Mouse (Mus musculus): ENCODE measurements at regions not wholly inside any gene's neighbourhood (a gene's known extent, or its start where the extent isn't known, plus 50 kb on each side); places are given as distances from the start of the nearest gene placed in this dataset.

DNA sequence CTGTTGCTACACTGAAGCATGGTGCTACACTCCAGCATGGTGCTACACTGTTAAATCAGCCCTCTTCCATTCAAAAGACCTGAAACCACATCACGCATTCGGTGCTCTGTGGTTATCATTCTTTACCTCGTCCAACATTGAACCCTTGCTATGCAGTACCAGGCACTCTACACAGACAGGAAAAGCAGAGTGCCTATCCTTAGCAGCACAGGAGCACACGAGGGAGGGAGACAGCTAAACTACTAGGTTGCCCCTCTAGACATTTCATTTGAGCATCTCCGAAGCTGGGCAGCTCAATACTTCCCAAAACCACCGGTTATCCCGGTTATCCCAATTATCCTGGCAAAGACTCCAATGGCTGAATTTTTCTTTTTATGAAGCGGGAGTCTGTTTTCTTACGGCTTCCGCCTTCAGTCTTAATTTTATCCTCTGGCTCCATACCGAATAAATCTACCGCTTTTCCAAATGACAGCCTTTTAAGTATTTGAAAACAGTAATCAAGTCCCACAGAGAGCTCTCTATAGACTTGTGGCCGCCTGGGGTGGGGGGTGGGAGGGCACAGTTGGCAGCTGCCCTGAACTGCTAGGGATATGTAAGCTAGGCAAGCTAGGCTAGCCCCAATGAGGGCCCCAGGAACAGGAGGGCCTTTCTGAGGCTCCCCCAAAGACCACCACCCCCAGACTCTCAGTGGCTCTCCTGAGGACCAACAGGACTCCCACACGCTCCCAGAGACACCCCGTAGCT lies 543.8 kb upstream of the Adam5 start:
- DNase-seq (ENCODE audit: low read depth, low spot score) = no peak
- Histone ChIP-seq H3K9ac (ENCODE audit: insufficient read depth, low read depth, low read length, poor library complexity, severe bottlenecking) (no peak overlapping the region), H3K4me1 (ENCODE audit: control insufficient read depth in 2 of 2, insufficient read depth in 2 of 2, low read length in 2 of 2, poor library complexity in 1 of 2) (peaks cover 2 to 3% of the 10 kb centered on the region in 2 experiments; a peak in 1 of 4 replicates), H3K27ac (ENCODE audit: insufficient read depth, low read depth, low read length, poor library complexity, severe bottlenecking) (no peak overlapping the region), H3K4me3 (ENCODE audit: insufficient read depth in 1 of 2, low read depth in 1 of 2, low read length in 2 of 2, poor library complexity in 1 of 2, severe bottlenecking in 1 of 2) (no peak overlapping the region), H3K36me3 (ENCODE audit: control insufficient read depth, insufficient read depth, low read length, poor library complexity, severe bottlenecking) (no peaks in the 10 kb centered on the region), H3K9me3 (ENCODE audit: control insufficient read depth, insufficient read depth, low read depth, low read length) (no peaks in the 10 kb centered on the region)
- in situ Hi-C loops (cut with MboI; ENCODE audit: low sequenced_read_pairs in 2 of 2, unreplicated experiment in 2 of 2) = no loop called here
- TF ChIP-seq ZC3H11A (IDR thresholded peaks at IDR 0.05; ENCODE audit: borderline replicate concordance, low read depth, low read length) (no peak), ZNF384 (IDR thresholded peaks at IDR 0.05; ENCODE audit: low read depth, low read length) (no peak), MAFK (IDR thresholded peaks at IDR 0.05; ENCODE audit: insufficient read depth, low read depth, low read length) (no peak), HCFC1 (IDR thresholded peaks at IDR 0.05; ENCODE audit: borderline replicate concordance, insufficient read depth, low read length) (no peak), CHD2 (IDR thresholded peaks at IDR 0.05; ENCODE audit: low read depth, low read length) (no peak)

DNA sequence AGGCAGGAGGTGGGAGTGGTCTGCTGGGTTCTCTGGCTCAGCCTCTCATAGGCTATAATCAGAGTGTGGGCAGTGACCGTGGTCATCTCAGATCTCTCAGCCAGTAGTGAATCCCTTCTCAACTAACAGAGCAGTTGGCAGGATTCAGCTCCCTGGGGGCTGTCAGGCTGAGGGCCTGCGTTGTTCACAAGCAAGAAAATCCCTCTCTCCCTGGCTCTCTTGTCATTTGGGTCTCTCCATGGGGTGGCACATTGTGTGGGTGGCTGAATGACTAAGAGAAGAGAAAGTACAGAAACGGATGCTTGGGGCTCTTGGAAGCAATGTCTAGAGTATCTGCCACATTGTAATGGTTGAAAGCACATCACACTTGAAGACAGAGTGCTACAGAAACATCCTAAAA lies 542.0 kb upstream of the Adam5 start:
- in situ Hi-C loops (cut with MboI; ENCODE audit: low sequenced_read_pairs in 2 of 2, unreplicated experiment in 2 of 2) = no loop called here
- Histone ChIP-seq H3K27ac (ENCODE audit: insufficient read depth, low read depth, low read length, poor library complexity, severe bottlenecking) (no peak overlapping the region), H3K36me3 (ENCODE audit: control insufficient read depth, insufficient read depth, low read length, poor library complexity, severe bottlenecking) (no peaks in the 10 kb centered on the region), H3K4me3 (ENCODE audit: insufficient read depth in 1 of 2, low read depth in 1 of 2, low read length in 2 of 2, poor library complexity in 1 of 2, severe bottlenecking in 1 of 2) (no peak overlapping the region), H3K9ac (ENCODE audit: insufficient read depth, low read depth, low read length, poor library complexity, severe bottlenecking) (no peak overlapping the region), H3K4me1 (ENCODE audit: control insufficient read depth in 2 of 2, insufficient read depth in 2 of 2, low read length in 2 of 2, poor library complexity in 1 of 2) (peaks cover 0 to 6% of the 10 kb centered on the region in 2 experiments; a peak in 1 of 4 replicates), H3K9me3 (ENCODE audit: control insufficient read depth, insufficient read depth, low read depth, low read length) (no peaks in the 10 kb centered on the region)
- no peak for DNase-seq (ENCODE audit: low read depth, low spot score)
- TF ChIP-seq MAFK (IDR thresholded peaks at IDR 0.05; ENCODE audit: insufficient read depth, low read depth, low read length) (no peak), HCFC1 (IDR thresholded peaks at IDR 0.05; ENCODE audit: borderline replicate concordance, insufficient read depth, low read length) (no peak), ZC3H11A (IDR thresholded peaks at IDR 0.05; ENCODE audit: borderline replicate concordance, low read depth, low read length) (no peak)

- no peaks in the 10 kb centered on the region for H3K9me3 ChIP-seq (ENCODE audit: control insufficient read depth, insufficient read depth, low read depth, low read length)
- in situ Hi-C loops (cut with MboI; ENCODE audit: low sequenced_read_pairs in 2 of 2, unreplicated experiment in 2 of 2) = no loop called here
These were observed 538.5 kb upstream of the Adam5 start for GRCm38 (mm10) chr8:25362656-25363055.

DNA sequence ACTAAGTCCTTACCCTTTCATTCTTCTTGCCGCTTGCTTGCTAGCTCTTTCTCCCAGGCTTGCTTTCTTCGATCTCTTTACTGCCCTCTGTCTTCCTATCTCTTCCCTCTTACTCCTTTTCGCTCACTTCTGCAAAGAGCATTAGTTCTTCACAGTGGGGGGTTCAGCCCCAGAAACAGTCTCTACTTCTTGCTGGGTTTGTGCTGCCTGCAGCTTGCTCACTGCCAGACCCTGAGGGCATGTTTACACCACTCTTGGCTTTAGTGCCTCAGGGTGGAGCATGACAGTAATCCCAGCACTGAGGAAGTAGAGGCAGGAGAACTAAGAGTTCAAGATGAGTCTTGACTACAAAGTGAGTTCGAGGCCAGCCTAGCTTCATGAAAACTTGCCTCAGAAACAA lies 538.0 kb upstream of the Adam5 start:
- Histone ChIP-seq H3K4me1 (ENCODE audit: control insufficient read depth in 2 of 2, insufficient read depth in 2 of 2, low read length in 2 of 2, poor library complexity in 1 of 2) (peaks cover 0 to 2% of the 10 kb centered on the region in 2 experiments; a peak in 1 of 4 replicates), H3K27ac (ENCODE audit: insufficient read depth, low read depth, low read length, poor library complexity, severe bottlenecking) (no peak overlapping the region), H3K9me3 (ENCODE audit: control insufficient read depth, insufficient read depth, low read depth, low read length) (no peaks in the 10 kb centered on the region), H3K4me3 (ENCODE audit: insufficient read depth in 1 of 2, low read depth in 1 of 2, low read length in 2 of 2, poor library complexity in 1 of 2, severe bottlenecking in 1 of 2) (no peak overlapping the region), H3K36me3 (ENCODE audit: control insufficient read depth, insufficient read depth, low read length, poor library complexity, severe bottlenecking) (no peaks in the 10 kb centered on the region), H3K9ac (ENCODE audit: insufficient read depth, low read depth, low read length, poor library complexity, severe bottlenecking) (no peak overlapping the region)
- TF ChIP-seq HCFC1 (IDR thresholded peaks at IDR 0.05; ENCODE audit: borderline replicate concordance, insufficient read depth, low read length) (no peak), ZNF384 (IDR thresholded peaks at IDR 0.05; ENCODE audit: low read depth, low read length) (no peak), CHD2 (IDR thresholded peaks at IDR 0.05; ENCODE audit: low read depth, low read length) (no peak)
- in situ Hi-C loops (cut with MboI; ENCODE audit: low sequenced_read_pairs in 2 of 2, unreplicated experiment in 2 of 2) = no loop called here
- no peak for DNase-seq (ENCODE audit: low read depth, low spot score)

More at GRCm38 (mm10) chr8:25362656-25363055, 538.5 kb upstream of the Adam5 start:
- Histone ChIP-seq H3K27ac (ENCODE audit: insufficient read depth, low read depth, low read length, poor library complexity, severe bottlenecking) (no peak overlapping the region), H3K36me3 (ENCODE audit: control insufficient read depth, insufficient read depth, low read length, poor library complexity, severe bottlenecking) (no peaks in the 10 kb centered on the region), H3K9ac (ENCODE audit: insufficient read depth, low read depth, low read length, poor library complexity, severe bottlenecking) (no peak overlapping the region), H3K4me3 (ENCODE audit: insufficient read depth in 1 of 2, low read depth in 1 of 2, low read length in 2 of 2, poor library complexity in 1 of 2, severe bottlenecking in 1 of 2) (no peak overlapping the region), H3K4me1 (ENCODE audit: control insufficient read depth in 2 of 2, insufficient read depth in 2 of 2, low read length in 2 of 2, poor library complexity in 1 of 2) (peaks cover 0 to 2% of the 10 kb centered on the region in 2 experiments; a peak in 1 of 4 replicates)
- DNase-seq (ENCODE audit: low read depth, low spot score) = no peak
- TF ChIP-seq HCFC1 (IDR thresholded peaks at IDR 0.05; ENCODE audit: borderline replicate concordance, insufficient read depth, low read length) (no peak), CHD2 (IDR thresholded peaks at IDR 0.05; ENCODE audit: low read depth, low read length) (no peak), MAFK (IDR thresholded peaks at IDR 0.05; ENCODE audit: insufficient read depth, low read depth, low read length) (no peak), ZC3H11A (IDR thresholded peaks at IDR 0.05; ENCODE audit: borderline replicate concordance, low read depth, low read length) (no peak), ZNF384 (IDR thresholded peaks at IDR 0.05; ENCODE audit: low read depth, low read length) (no peak)

Measured in ES-E14 (cell line).